Mouse (Mus musculus): ENCODE data around the gene Ces3a.
"Not testable (repeated sequence)": the region's sequence is repeated elsewhere in the genome, so short reads cannot be mapped to it uniquely, and the experiment has no call there.

Ces3a gene

GRCm38 (mm10) chr8:105102101-105102785 lies 53.8 kb downstream of the Ces3a start:
- not testable (repeated sequence) for DNase-seq

GRCm38 (mm10) chr8:105103701-105104100 lies 55.3 kb downstream of the Ces3a start:
- not testable (repeated sequence) for DNase-seq

GRCm38 (mm10) chr8:105104220-105104619 lies 55.8 kb downstream of the Ces3a start:
- DNase-seq, result no peak

Measured in cerebellum, postnatal 10 days (tissue).